Mouse (Mus musculus) embryonic stem cell, embryonic (primary cell): Measurements from ENCODE around the gene Cd28.
"Not testable (repeated sequence)": the region's sequence is repeated elsewhere in the genome, so short reads cannot be mapped to it uniquely, and the experiment has no call there.

Experiments
- CTCF ChIA-PET, 4 experiments: fragments of 300-600 bp in 2 of 4; fragments of 350-600 bp in 2 of 4; sonication (Branson Sonifier 250); formaldehyde crosslinking; loops; one replicate each; lab custom pipeline; 2022; ENCODE audit warnings: inconsistent platforms in 2 of 4; lab: Charles Lee
- POLR2A ChIA-PET, 4 experiments: fragments of 300-600 bp in 2 of 4; fragments of 350-600 bp in 2 of 4; sonication (Branson Sonifier 250); formaldehyde crosslinking; loops; one replicate each; lab custom pipeline; 2022; ENCODE audit warnings: antibody characterized with exemption in 4 of 4, inconsistent platforms in 1 of 4; lab: Charles Lee

Cd28 gene

GRCm38 (mm10) chr1:60811998-60812397 lies 95.4 kb downstream of the Cd28 start:
- POLR2A ChIA-PET, result interaction anchor here in 1 of 4 experiments (1.0 to 4.6 kb wide), 2 partner anchors 13 to 40 kb away, joined by 3 to 19 read pairs; no protein-coding TSS in a partner anchor

GRCm38 (mm10) chr1:60813411-60813810 lies 96.8 kb downstream of the Cd28 start:
- CTCF ChIA-PET, result interaction anchor here in 1 of 4 experiments (1.1 to 1.3 kb wide), 2 partner anchors 10 kb away, joined by 3 to 6 read pairs; no protein-coding TSS in a partner anchor

More at GRCm38 (mm10) chr1:60811998-60812397, 95.4 kb downstream of the Cd28 start:
- CTCF ChIA-PET, result interaction anchor here in 1 of 4 experiments (1.1 kb wide), 1 partner anchor 11 kb away, joined by 3 read pairs; no protein-coding TSS in a partner anchor

DNA sequence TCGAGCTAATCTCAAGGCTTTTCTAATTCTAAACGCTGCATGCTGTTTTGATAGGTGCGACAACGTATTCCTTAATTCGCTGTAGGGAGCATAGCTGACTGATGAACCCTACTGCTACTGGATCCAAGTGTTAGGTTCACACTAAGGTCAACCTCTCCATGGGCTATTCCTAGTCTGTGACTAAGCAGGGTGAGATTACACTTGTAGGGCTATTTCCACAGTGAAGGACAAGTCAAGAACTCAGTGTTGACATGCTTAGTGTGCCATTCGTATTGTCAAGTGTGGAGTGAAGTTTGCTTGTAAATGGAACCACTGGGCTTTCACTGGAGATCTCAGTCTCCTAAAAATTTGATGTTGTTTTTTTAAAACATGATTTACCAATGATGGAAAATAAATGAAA lies 99.3 kb downstream of the Cd28 start:
- ChIA-PET CTCF (no interaction called here), POLR2A (interaction anchor here in 3 of 4 experiments (0.7 to 9.3 kb wide), 5 partner anchors 24 to 36 kb away, joined by 3 to 81 read pairs (median 3); no protein-coding TSS in a partner anchor)

More at GRCm38 (mm10) chr1:60813411-60813810, 96.8 kb downstream of the Cd28 start:
- POLR2A ChIA-PET, result interaction anchor here in 1 of 4 experiments (1.2 to 1.3 kb wide), 3 partner anchors 9 to 40 kb away, joined by 3 to 4 read pairs (median 3); no protein-coding TSS in a partner anchor

DNA sequence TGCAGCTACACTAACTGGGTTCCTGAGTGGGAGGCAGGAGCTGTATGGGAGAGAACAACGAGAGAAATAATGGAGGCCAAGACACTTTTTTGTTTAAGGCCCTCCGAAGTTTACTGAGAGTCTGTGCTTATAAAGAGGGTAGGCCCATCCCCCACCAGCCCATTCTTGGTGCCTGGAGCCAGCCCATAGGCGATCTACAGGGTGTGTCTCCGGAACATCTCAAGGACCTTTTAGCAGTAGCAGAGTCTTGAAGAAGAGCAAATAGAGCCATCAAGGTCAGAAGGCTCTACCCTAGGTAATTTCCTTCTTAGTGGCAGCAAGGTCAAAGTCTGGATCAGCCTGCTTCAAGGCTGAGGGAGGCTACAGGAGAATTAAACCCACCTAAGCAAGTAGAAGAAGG lies 101.9 kb downstream of the Cd28 start:
- CTCF ChIA-PET, result not testable (repeated sequence)
- POLR2A ChIA-PET, result interaction anchor here in 2 of 4 experiments (1.2 to 9.3 kb wide), 4 partner anchors 15 to 40 kb away, joined by 3 to 81 read pairs (median 4); no protein-coding TSS in a partner anchor

- ChIA-PET POLR2A (interaction anchor here in 3 of 4 experiments (0.5 to 9.3 kb wide), 6 partner anchors 9 to 38 kb away, joined by 3 to 81 read pairs (median 7); no protein-coding TSS in a partner anchor), CTCF (no interaction called here)
These were observed 103.4 kb downstream of the Cd28 start for GRCm38 (mm10) chr1:60819993-60820392.

GRCm38 (mm10) chr1:60820981-60821380 lies 104.4 kb downstream of the Cd28 start:
- ChIA-PET CTCF (no interaction called here), POLR2A (interaction anchor here in 2 of 4 experiments (1.4 to 9.3 kb wide), 6 partner anchors 8 to 37 kb away, joined by 3 to 81 read pairs (median 8); no protein-coding TSS in a partner anchor)

DNA sequence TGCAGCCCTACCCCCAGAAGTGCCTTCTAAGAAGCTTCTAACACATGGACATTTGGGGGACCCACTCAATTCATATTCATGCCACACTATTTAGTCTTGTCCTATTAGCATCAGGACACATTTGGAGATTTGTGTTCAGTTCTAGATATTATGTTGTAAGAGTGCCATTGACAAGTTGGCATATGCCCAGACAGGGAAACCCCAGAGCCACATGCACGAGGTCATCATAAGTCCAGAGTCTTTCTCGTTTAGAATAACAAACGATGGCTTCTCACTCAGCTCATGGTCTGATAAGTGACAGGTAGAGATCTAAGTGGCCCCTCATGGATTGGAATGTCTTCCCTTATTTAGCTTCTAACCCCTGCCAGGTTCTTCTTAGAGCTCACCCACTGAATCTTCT lies 105.0 kb downstream of the Cd28 start:
- ChIA-PET POLR2A (interaction anchor here in 2 of 4 experiments (0.7 to 9.3 kb wide), 10 partner anchors 8 to 224 kb away, joined by 3 to 81 read pairs (median 6); no protein-coding TSS in a partner anchor), CTCF (no interaction called here)
